Mouse (Mus musculus): ENCODE measurements around the gene Abca9. TPM values are rescaled to one million over a fixed set of nuclear protein-coding genes. Genes with fewer than 3 reads are reported as not detected.
A peak's percentile ranks its signal among the peaks of the same experiment; 100 is the strongest.

The Abca9 gene
- polyA plus RNA-seq, 1 experiment from 2014 or later: 1.7 TPM

- no peak for ATAC-seq
- H3K27me3 ChIP-seq: no peaks in the 10 kb centered on the region
- WGBS: 90% methylated on average over 5 of the region's 5 CpGs
Observed at GRCm38 (mm10) chr11:110130760-110131159, 37.2 kb downstream of the Abca9 start.

GRCm38 (mm10) chr11:110111137-110111536 is 56.9 kb downstream of the Abca9 start:
- no peak overlapping the region for H3K9ac ChIP-seq
- ATAC-seq: no peak
- no peak overlapping the region for H3K4me3 ChIP-seq
- no peaks in the 10 kb centered on the region for H3K36me3 ChIP-seq (ENCODE audit: poor library complexity, severe bottlenecking)
- H3K4me1 ChIP-seq: no peaks in the 10 kb centered on the region
- no peaks in the 10 kb centered on the region for H3K27me3 ChIP-seq
- no peak overlapping the region for H3K27ac ChIP-seq
- 61% methylated on average over 4 of the region's 4 CpGs for WGBS
- H3K4me2 ChIP-seq: no peak overlapping the region
- no peaks in the 10 kb centered on the region for H3K9me3 ChIP-seq (replicated peaks)

More at GRCm38 (mm10) chr11:110130760-110131159, 37.2 kb downstream of the Abca9 start:
- Histone ChIP-seq H3K9me3 (replicated peaks) (no peaks in the 10 kb centered on the region), H3K4me1 (no peaks in the 10 kb centered on the region), H3K4me3 (no peak overlapping the region), H3K4me2 (no peak overlapping the region), H3K36me3 (ENCODE audit: poor library complexity, severe bottlenecking) (no peaks in the 10 kb centered on the region), H3K9ac (no peak overlapping the region), H3K27ac (no peak overlapping the region)

GRCm38 (mm10) chr11:110101437-110101836 is 66.6 kb downstream of the Abca9 start:
- Histone ChIP-seq H3K27me3 (no peaks in the 10 kb centered on the region), H3K36me3 (ENCODE audit: poor library complexity, severe bottlenecking) (no peaks in the 10 kb centered on the region), H3K9ac (no peak overlapping the region), H3K27ac (no peak overlapping the region), H3K4me2 (no peak overlapping the region), H3K4me3 (no peak overlapping the region), H3K9me3 (replicated peaks) (no peaks in the 10 kb centered on the region), H3K4me1 (no peaks in the 10 kb centered on the region)
- no peak for ATAC-seq
- WGBS: 90% methylated on average over 7 of the region's 7 CpGs

- no peaks in the 10 kb centered on the region for H3K27me3 ChIP-seq
- no peaks in the 10 kb centered on the region for H3K9me3 ChIP-seq (replicated peaks)
- H3K4me2 ChIP-seq: no peak overlapping the region
- peaks cover 7% of the 10 kb centered on the region for H3K4me1 ChIP-seq
- H3K4me3 ChIP-seq: no peak overlapping the region
- WGBS: 93% methylated on average over 4 of the region's 4 CpGs
- no peak overlapping the region for H3K27ac ChIP-seq
- no peak for ATAC-seq
- no peaks in the 10 kb centered on the region for H3K36me3 ChIP-seq (ENCODE audit: poor library complexity, severe bottlenecking)
- no peak overlapping the region for H3K9ac ChIP-seq
Observed at GRCm38 (mm10) chr11:110098901-110099300, 69.1 kb downstream of the Abca9 start.

- Histone ChIP-seq H3K27ac (no peak overlapping the region), H3K36me3 (ENCODE audit: poor library complexity, severe bottlenecking) (no peaks in the 10 kb centered on the region), H3K9me3 (replicated peaks) (no peaks in the 10 kb centered on the region), H3K9ac (no peak overlapping the region), H3K4me3 (no peak overlapping the region), H3K4me1 (peaks cover 7% of the 10 kb centered on the region), H3K27me3 (no peaks in the 10 kb centered on the region), H3K4me2 (no peak overlapping the region)
- 78% methylated on average over 6 of the region's 6 CpGs for WGBS
- no peak for ATAC-seq
Observed at GRCm38 (mm10) chr11:110097465-110097864, 70.5 kb downstream of the Abca9 start.

- no peaks in the 10 kb centered on the region for H3K27me3 ChIP-seq
- H3K4me2 ChIP-seq: no peak within 1 kb of the TSS
- no peaks in the 10 kb centered on the region for H3K9me3 ChIP-seq (replicated peaks)
- no peaks in the 10 kb centered on the region for H3K36me3 ChIP-seq (ENCODE audit: poor library complexity, severe bottlenecking)
- H3K4me3 ChIP-seq: no peak within 1 kb of the TSS
- WGBS: 55% methylated on average over 5 of the region's 5 CpGs
- H3K4me1 ChIP-seq: peaks cover 7% of the 10 kb centered on the region
- H3K9ac ChIP-seq: no peak within 1 kb of the TSS
- H3K27ac ChIP-seq: no peak within 1 kb of the TSS
- ATAC-seq: peak; percentile 70; the same call in 1 of the 2 replicates
Observed at GRCm38 (mm10) chr11:110095858-110096257, 72.1 kb downstream of the Abca9 start, which contains the start of gene Abca8a. Abca8a (minus strand) TSS chr11:110095978.

- 58% methylated on average over 7 of the region's 7 CpGs for WGBS
- no peaks in the 10 kb centered on the region for H3K36me3 ChIP-seq (ENCODE audit: poor library complexity, severe bottlenecking)
- H3K9ac ChIP-seq: no peak overlapping the region
- no peak overlapping the region for H3K4me2 ChIP-seq
- no peaks in the 10 kb centered on the region for H3K9me3 ChIP-seq (replicated peaks)
- no peak overlapping the region for H3K4me3 ChIP-seq
- ATAC-seq: 0 out of 2 replicates have a peak, but pooled peaks have one; percentile 24
- peaks cover 7% of the 10 kb centered on the region for H3K4me1 ChIP-seq
- no peaks in the 10 kb centered on the region for H3K27me3 ChIP-seq
- H3K27ac ChIP-seq: no peak overlapping the region
Observed at GRCm38 (mm10) chr11:110094846-110095380, 73.1 kb downstream of the Abca9 start.

GRCm38 (mm10) chr11:110094236-110094635 is 73.8 kb downstream of the Abca9 start:
- Histone ChIP-seq H3K4me2 (no peak overlapping the region), H3K27me3 (no peaks in the 10 kb centered on the region), H3K4me3 (no peak overlapping the region), H3K9ac (no peak overlapping the region), H3K4me1 (peaks cover 7% of the 10 kb centered on the region), H3K27ac (no peak overlapping the region), H3K9me3 (replicated peaks) (no peaks in the 10 kb centered on the region), H3K36me3 (ENCODE audit: poor library complexity, severe bottlenecking) (no peaks in the 10 kb centered on the region)
- no peak for ATAC-seq
- 55% methylated on average over 3 of the region's 3 CpGs for WGBS

GRCm38 (mm10) chr11:110091328-110091727 is 76.7 kb downstream of the Abca9 start:
- H3K4me2 ChIP-seq: no peak overlapping the region
- H3K4me3 ChIP-seq: no peak overlapping the region
- no peaks in the 10 kb centered on the region for H3K27me3 ChIP-seq
- H3K9ac ChIP-seq: no peak overlapping the region
- no peak overlapping the region for H3K27ac ChIP-seq
- ATAC-seq: no peak
- 79% methylated on average over 2 of the region's 2 CpGs for WGBS
- no peaks in the 10 kb centered on the region for H3K36me3 ChIP-seq (ENCODE audit: poor library complexity, severe bottlenecking)
- peaks cover 7% of the 10 kb centered on the region for H3K4me1 ChIP-seq
- H3K9me3 ChIP-seq (replicated peaks): no peaks in the 10 kb centered on the region

GRCm38 (mm10) chr11:110072158-110072557 is 95.8 kb downstream of the Abca9 start:
- H3K4me2 ChIP-seq: no peak overlapping the region
- H3K27me3 ChIP-seq: no peaks in the 10 kb centered on the region
- H3K4me3 ChIP-seq: no peak overlapping the region
- 95% methylated on average over 3 of the region's 3 CpGs for WGBS
- H3K9ac ChIP-seq: no peak overlapping the region
- no peaks in the 10 kb centered on the region for H3K9me3 ChIP-seq (replicated peaks)
- no peak overlapping the region for H3K27ac ChIP-seq
- ATAC-seq: no peak
- H3K4me1 ChIP-seq: no peaks in the 10 kb centered on the region
- no peaks in the 10 kb centered on the region for H3K36me3 ChIP-seq (ENCODE audit: poor library complexity, severe bottlenecking)

- no peaks in the 10 kb centered on the region for H3K9me3 ChIP-seq (replicated peaks)
Observed at GRCm38 (mm10) chr11:110061032-110061431, 107.0 kb downstream of the Abca9 start.

GRCm38 (mm10) chr11:110060127-110060526 is 107.9 kb downstream of the Abca9 start:
- Histone ChIP-seq H3K9me3 (replicated peaks) (no peaks in the 10 kb centered on the region), H3K4me3 (no peak overlapping the region), H3K36me3 (ENCODE audit: poor library complexity, severe bottlenecking) (no peaks in the 10 kb centered on the region), H3K9ac (no peak overlapping the region), H3K27ac (no peak overlapping the region), H3K4me1 (no peaks in the 10 kb centered on the region), H3K4me2 (no peak overlapping the region), H3K27me3 (no peaks in the 10 kb centered on the region)
- ATAC-seq: no peak
- 73% methylated on average over 2 of the region's 2 CpGs for WGBS

More at GRCm38 (mm10) chr11:110061032-110061431, 107.0 kb downstream of the Abca9 start:
- H3K36me3 ChIP-seq (ENCODE audit: poor library complexity, severe bottlenecking): no peaks in the 10 kb centered on the region
- no peaks in the 10 kb centered on the region for H3K4me1 ChIP-seq
- ATAC-seq: no peak
- no peak overlapping the region for H3K27ac ChIP-seq
- no peak overlapping the region for H3K4me2 ChIP-seq
- no peak overlapping the region for H3K9ac ChIP-seq
- no peak overlapping the region for H3K4me3 ChIP-seq
- no peaks in the 10 kb centered on the region for H3K27me3 ChIP-seq
- 86% methylated on average over 4 of the region's 4 CpGs for WGBS

- Histone ChIP-seq H3K9me3 (replicated peaks) (no peaks in the 10 kb centered on the region), H3K4me2 (no peak overlapping the region), H3K36me3 (ENCODE audit: poor library complexity, severe bottlenecking) (no peaks in the 10 kb centered on the region), H3K9ac (no peak overlapping the region), H3K4me1 (no peaks in the 10 kb centered on the region), H3K27ac (no peak overlapping the region), H3K27me3 (no peaks in the 10 kb centered on the region), H3K4me3 (no peak overlapping the region)
- 85% methylated on average over 3 of the region's 3 CpGs for WGBS
- no peak for ATAC-seq
Observed at GRCm38 (mm10) chr11:110053681-110054080, 114.3 kb downstream of the Abca9 start.
